Mouse (Mus musculus): ENCODE results near the gene Pfpl. TPM values are rescaled to one million over a fixed set of nuclear protein-coding genes. Genes with fewer than 3 reads are reported as not detected.

The Pfpl gene
- total RNA-seq, 1 experiment from 2014 or later = not detected

- ATAC-seq (replicated peaks in 1 of 2; ENCODE audit: insufficient read depth in 1 of 2, low FRiP score in 2 of 2, low TSS enrichment in 1 of 2, low read depth in 1 of 2, poor library complexity in 2 of 2, severe bottlenecking in 2 of 2) = peak; percentile 23 to 34; a peak in 1 of 4 replicates
Observed at GRCm38 (mm10) chr19:12460282-12461249, 32.9 kb downstream of the Pfpl start, which contains the start of gene Mpeg1. Gene Mpeg1, plus strand, starts transcription at chr19:12460779.

GRCm38 (mm10) chr19:12462851-12463721 lies 35.4 kb downstream of the Pfpl start:
- ATAC-seq (replicated peaks in 1 of 2; ENCODE audit: insufficient read depth in 1 of 2, low FRiP score in 2 of 2, low TSS enrichment in 1 of 2, low read depth in 1 of 2, poor library complexity in 2 of 2, severe bottlenecking in 2 of 2) = no peak

- peak in 1 of 2 experiments; percentile 41; a peak in 1 of 4 replicates for ATAC-seq (replicated peaks in 1 of 2; ENCODE audit: insufficient read depth in 1 of 2, low FRiP score in 2 of 2, low TSS enrichment in 1 of 2, low read depth in 1 of 2, poor library complexity in 2 of 2, severe bottlenecking in 2 of 2)
Observed at GRCm38 (mm10) chr19:12463722-12464035, 36.0 kb downstream of the Pfpl start.

GRCm38 (mm10) chr19:12464127-12464526 lies 36.4 kb downstream of the Pfpl start:
- peak; percentile 72 to 74 for ATAC-seq (replicated peaks in 1 of 2; ENCODE audit: insufficient read depth in 1 of 2, low FRiP score in 2 of 2, low TSS enrichment in 1 of 2, low read depth in 1 of 2, poor library complexity in 2 of 2, severe bottlenecking in 2 of 2)

- ATAC-seq (replicated peaks in 1 of 2; ENCODE audit: insufficient read depth in 1 of 2, low FRiP score in 2 of 2, low TSS enrichment in 1 of 2, low read depth in 1 of 2, poor library complexity in 2 of 2, severe bottlenecking in 2 of 2) = no peak
Observed at GRCm38 (mm10) chr19:12464674-12465073, 37.0 kb downstream of the Pfpl start.

GRCm38 (mm10) chr19:12465530-12466144 lies 37.9 kb downstream of the Pfpl start:
- ATAC-seq (replicated peaks in 1 of 2; ENCODE audit: insufficient read depth in 1 of 2, low FRiP score in 2 of 2, low TSS enrichment in 1 of 2, low read depth in 1 of 2, poor library complexity in 2 of 2, severe bottlenecking in 2 of 2) = no peak

GRCm38 (mm10) chr19:12466204-12466603 lies 38.5 kb downstream of the Pfpl start:
- ATAC-seq (replicated peaks in 1 of 2; ENCODE audit: insufficient read depth in 1 of 2, low FRiP score in 2 of 2, low TSS enrichment in 1 of 2, low read depth in 1 of 2, poor library complexity in 2 of 2, severe bottlenecking in 2 of 2) = peak; percentile 57 to 71

- no peak for ATAC-seq (replicated peaks in 1 of 2; ENCODE audit: insufficient read depth in 1 of 2, low FRiP score in 2 of 2, low TSS enrichment in 1 of 2, low read depth in 1 of 2, poor library complexity in 2 of 2, severe bottlenecking in 2 of 2)
Observed at GRCm38 (mm10) chr19:12467436-12467835, 39.7 kb downstream of the Pfpl start.

- no peak for ATAC-seq (replicated peaks in 1 of 2; ENCODE audit: insufficient read depth in 1 of 2, low FRiP score in 2 of 2, low TSS enrichment in 1 of 2, low read depth in 1 of 2, poor library complexity in 2 of 2, severe bottlenecking in 2 of 2)
Observed at GRCm38 (mm10) chr19:12471866-12472265, 44.2 kb downstream of the Pfpl start.

- ATAC-seq (replicated peaks in 1 of 2; ENCODE audit: insufficient read depth in 1 of 2, low FRiP score in 2 of 2, low TSS enrichment in 1 of 2, low read depth in 1 of 2, poor library complexity in 2 of 2, severe bottlenecking in 2 of 2) = no peak
Observed at GRCm38 (mm10) chr19:12472381-12472976, 44.8 kb downstream of the Pfpl start.

- ATAC-seq (replicated peaks in 1 of 2; ENCODE audit: insufficient read depth in 1 of 2, low FRiP score in 2 of 2, low TSS enrichment in 1 of 2, low read depth in 1 of 2, poor library complexity in 2 of 2, severe bottlenecking in 2 of 2) = no peak
Observed at GRCm38 (mm10) chr19:12473201-12473641, 45.5 kb downstream of the Pfpl start.

- ATAC-seq (replicated peaks in 1 of 2; ENCODE audit: insufficient read depth in 1 of 2, low FRiP score in 2 of 2, low TSS enrichment in 1 of 2, low read depth in 1 of 2, poor library complexity in 2 of 2, severe bottlenecking in 2 of 2) = no peak
Observed at GRCm38 (mm10) chr19:12473951-12474350, 46.2 kb downstream of the Pfpl start.

- ATAC-seq (replicated peaks in 1 of 2; ENCODE audit: insufficient read depth in 1 of 2, low FRiP score in 2 of 2, low TSS enrichment in 1 of 2, low read depth in 1 of 2, poor library complexity in 2 of 2, severe bottlenecking in 2 of 2) = peak; percentile 90 to 93
Observed at GRCm38 (mm10) chr19:12475380-12476250, 47.9 kb downstream of the Pfpl start.

GRCm38 (mm10) chr19:12476721-12477270 lies 49.1 kb downstream of the Pfpl start:
- no peak for ATAC-seq (replicated peaks in 1 of 2; ENCODE audit: insufficient read depth in 1 of 2, low FRiP score in 2 of 2, low TSS enrichment in 1 of 2, low read depth in 1 of 2, poor library complexity in 2 of 2, severe bottlenecking in 2 of 2)

GRCm38 (mm10) chr19:12478369-12478768 lies 50.7 kb downstream of the Pfpl start:
- peak; percentile 34 to 56 for ATAC-seq (replicated peaks in 1 of 2; ENCODE audit: insufficient read depth in 1 of 2, low FRiP score in 2 of 2, low TSS enrichment in 1 of 2, low read depth in 1 of 2, poor library complexity in 2 of 2, severe bottlenecking in 2 of 2)
